Mouse (Mus musculus) adrenal gland, adult 8-10 months (tissue): ENCODE measurements around the gene Bst2. TPM values are rescaled to one million over a fixed set of nuclear protein-coding genes. Genes with fewer than 3 reads are reported as not detected.

Source experiments
- DNase-seq: peaks from one replicate; pipeline ENCODE4 v3.0.0; 2022
- total RNA-seq, 4 experiments: library from RNA; stranded (reverse); gene quantifications; 2 replicates each; pipeline ENCODE4 v1.2.4; 2022

Gene Bst2
- total RNA-seq = 10 to 100 TPM; 54.3 to 91.2 (median 67.9) TPM

- peak; percentile 91 for DNase-seq
Measured at GRCm38 (mm10) chr8:71537028-71537867, at the start of gene Bst2. Bst2 (minus strand) TSS chr8:71537456.

- no peak for DNase-seq
Measured at GRCm38 (mm10) chr8:71586891-71587290, 49.6 kb upstream of the Bst2 start.

GRCm38 (mm10) chr8:71580201-71580600 lies 42.9 kb upstream of the Bst2 start:
- no peak for DNase-seq

- DNase-seq = peak; percentile 80
Measured at GRCm38 (mm10) chr8:71579476-71579875, 42.2 kb upstream of the Bst2 start.

- no peak for DNase-seq
Measured at GRCm38 (mm10) chr8:71579009-71579408, 41.8 kb upstream of the Bst2 start.

GRCm38 (mm10) chr8:71577856-71578387 lies 40.7 kb upstream of the Bst2 start:
- DNase-seq = no peak

- no peak for DNase-seq
Measured at GRCm38 (mm10) chr8:71575020-71575419, 37.8 kb upstream of the Bst2 start.

- no peak for DNase-seq
Measured at GRCm38 (mm10) chr8:71574426-71574825, 37.2 kb upstream of the Bst2 start.

GRCm38 (mm10) chr8:71572847-71573633 lies 35.8 kb upstream of the Bst2 start:
- DNase-seq = no peak

GRCm38 (mm10) chr8:71572077-71572476 lies 34.8 kb upstream of the Bst2 start:
- no peak for DNase-seq

- peak; percentile 97 for DNase-seq
Measured at GRCm38 (mm10) chr8:71570291-71570954, 33.2 kb upstream of the Bst2 start.

GRCm38 (mm10) chr8:71569366-71570290 lies 32.4 kb upstream of the Bst2 start:
- peak; percentile 90 for DNase-seq

GRCm38 (mm10) chr8:71568941-71569340 lies 31.7 kb upstream of the Bst2 start:
- peak; percentile 51 for DNase-seq

GRCm38 (mm10) chr8:71568387-71568937 lies 31.2 kb upstream of the Bst2 start, which contains the start of gene Slc27a1:
Slc27a1 (plus strand) TSS chr8:71568882.
- DNase-seq = peak; percentile 83

- no peak for DNase-seq
Measured at GRCm38 (mm10) chr8:71567587-71567986, 30.3 kb upstream of the Bst2 start.

GRCm38 (mm10) chr8:71566501-71566900 lies 29.2 kb upstream of the Bst2 start, which contains the start of gene Nxnl1:
Nxnl1 (minus strand) TSS chr8:71566601.
- DNase-seq = no peak

- DNase-seq = no peak
Measured at GRCm38 (mm10) chr8:71563992-71564391, 26.7 kb upstream of the Bst2 start.

- DNase-seq = peak; percentile 70
Measured at GRCm38 (mm10) chr8:71562751-71563150, 25.5 kb upstream of the Bst2 start.

GRCm38 (mm10) chr8:71561401-71561800 lies 24.1 kb upstream of the Bst2 start:
- no peak for DNase-seq

GRCm38 (mm10) chr8:71560765-71561164 lies 23.5 kb upstream of the Bst2 start:
- DNase-seq = no peak

- DNase-seq = no peak
Measured at GRCm38 (mm10) chr8:71560071-71560470, 22.8 kb upstream of the Bst2 start.
